Mouse (Mus musculus): ENCODE results near the gene Tle6. TPM values are rescaled to one million over a fixed set of nuclear protein-coding genes. Genes with fewer than 3 reads are reported as not detected.
"Not testable (repeated sequence)": the region's sequence is repeated elsewhere in the genome, so short reads cannot be mapped to it uniquely, and the experiment has no call there.

The Tle6 gene
- total RNA-seq (2017) = 1.9 TPM in 1 of 2 replicates, not detected in the other

DNA sequence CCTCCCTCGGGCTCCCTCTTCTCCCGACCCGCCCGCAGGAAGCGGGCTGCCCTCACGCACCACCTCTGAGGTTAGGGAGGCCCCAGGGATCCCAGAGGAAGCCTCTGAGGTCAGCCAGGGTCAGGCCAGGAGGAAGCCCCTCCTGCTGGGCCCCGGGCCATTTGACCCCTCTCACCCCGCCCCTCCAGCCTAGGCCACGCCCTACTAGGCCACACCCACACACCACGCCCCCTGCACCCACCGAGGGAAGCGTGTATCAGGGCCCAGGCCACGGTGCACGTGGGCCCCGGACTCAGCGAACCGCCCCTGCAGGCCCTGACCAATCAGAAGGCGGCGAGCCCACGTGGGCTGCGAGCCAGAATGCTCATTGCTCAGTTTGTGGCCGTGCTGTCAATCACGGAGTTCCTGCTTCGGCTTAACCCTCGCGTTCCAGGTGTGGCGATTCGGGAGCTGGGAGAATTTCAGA lies at the start of gene Tle6:
Gene Tle6 (minus strand): TSS at position 336 of the 466 bp plus-strand sequence.
- peak; percentile 65 for ATAC-seq (ENCODE audit: extremely low read depth, insufficient number of reproducible peaks, low FRiP score, poor library complexity, severe bottlenecking)

DNA sequence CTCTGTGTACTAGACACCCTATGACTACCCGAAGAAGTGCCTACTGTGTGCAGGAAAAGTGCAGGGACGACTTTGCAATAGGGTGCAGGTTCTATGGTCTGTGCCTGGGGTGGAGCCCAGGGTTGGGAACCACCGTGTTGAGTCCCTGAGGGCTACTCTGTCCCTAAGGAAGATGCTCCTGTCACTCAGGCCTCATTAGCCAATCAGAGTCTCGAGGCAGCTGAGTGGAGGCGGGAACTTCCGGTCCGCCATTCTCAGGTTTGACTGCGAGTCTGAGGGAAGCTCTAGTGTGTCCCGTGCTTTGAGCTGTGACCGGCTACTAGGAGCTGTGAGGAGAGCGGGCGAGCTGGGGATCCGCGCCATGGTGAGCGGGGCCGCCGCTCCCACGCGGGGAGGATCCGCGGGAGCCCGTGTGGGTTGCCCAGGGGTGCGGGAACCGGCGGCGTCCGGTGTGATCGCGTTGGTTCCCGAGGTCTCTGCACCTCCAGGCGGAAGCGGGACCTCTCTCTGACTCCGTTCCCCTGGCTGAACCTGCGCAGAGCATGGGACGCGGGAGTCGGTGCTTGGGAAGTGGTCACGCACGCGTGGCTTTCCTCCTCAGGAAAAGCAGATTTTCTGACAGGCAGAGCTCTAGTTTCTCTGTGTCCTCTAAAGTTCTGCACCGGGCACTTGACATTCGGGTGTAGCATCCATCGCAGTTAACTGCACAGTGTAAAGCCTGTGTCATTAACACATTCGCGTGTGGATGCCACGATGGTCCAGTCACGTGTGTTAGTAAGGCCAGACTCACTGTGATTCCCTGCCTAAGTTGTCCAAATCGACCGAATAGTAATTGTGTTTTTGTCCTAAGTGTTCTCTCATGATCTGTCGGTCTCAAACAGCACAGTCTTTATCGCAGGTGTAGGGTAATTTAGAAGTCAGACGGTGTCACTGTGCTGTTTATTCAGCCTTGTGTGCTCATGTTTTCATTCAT lies 48.2 kb upstream of the Tle6 start, which contains the start of gene Gm10778:
Gene Gm10778 (plus strand): TSS at position 257 of the 973 bp plus-strand sequence.
- peak; percentile 96 for ATAC-seq (ENCODE audit: extremely low read depth, insufficient number of reproducible peaks, low FRiP score, poor library complexity, severe bottlenecking)

DNA sequence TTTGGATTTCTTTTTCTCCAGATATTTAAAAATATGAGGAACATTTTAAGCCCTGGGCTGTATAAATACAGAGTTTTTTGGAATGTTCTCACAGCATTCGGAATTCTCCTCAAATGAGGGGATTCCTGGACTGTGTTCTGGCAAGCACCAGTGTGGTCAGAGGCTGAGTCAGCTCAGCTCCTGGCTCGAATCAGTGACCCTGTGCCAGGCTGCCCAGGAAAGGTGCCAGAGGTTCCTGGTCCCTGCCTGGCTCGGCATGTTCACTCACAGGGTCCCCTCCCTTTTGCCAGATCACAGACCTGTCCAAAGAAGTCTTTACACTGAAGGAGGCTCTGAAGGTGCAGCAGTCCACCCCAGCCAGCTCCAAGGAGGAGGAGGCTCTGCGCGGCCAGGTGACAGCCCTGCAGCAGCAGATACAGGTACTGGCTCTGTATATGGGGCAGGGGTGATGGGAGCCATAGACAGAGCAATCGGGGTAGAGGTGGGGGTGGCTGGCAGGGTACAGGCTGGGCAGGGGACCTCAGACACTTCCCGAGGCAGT lies 45.2 kb upstream of the Tle6 start:
- no peak for ATAC-seq (ENCODE audit: extremely low read depth, insufficient number of reproducible peaks, low FRiP score, poor library complexity, severe bottlenecking)

DNA sequence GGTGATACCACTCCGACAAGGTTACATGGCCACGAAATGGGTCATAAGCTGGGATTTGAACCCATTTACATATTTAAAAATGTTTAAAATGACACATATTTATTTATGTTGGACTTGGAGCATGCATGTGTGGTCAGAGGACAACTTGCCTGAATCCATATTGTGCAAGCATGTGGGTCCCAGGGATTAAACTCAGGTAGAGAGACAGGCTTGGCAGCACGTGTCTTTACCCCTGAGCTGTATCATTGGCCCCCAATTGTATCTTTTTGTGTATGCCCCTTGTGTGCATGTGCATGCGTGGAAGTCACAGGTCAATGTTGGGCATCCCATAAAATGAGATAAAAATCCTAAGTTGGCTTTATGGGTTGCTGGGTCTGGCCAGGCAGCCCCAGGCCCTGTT lies 44.5 kb upstream of the Tle6 start:
- no peak for ATAC-seq (ENCODE audit: extremely low read depth, insufficient number of reproducible peaks, low FRiP score, poor library complexity, severe bottlenecking)

DNA sequence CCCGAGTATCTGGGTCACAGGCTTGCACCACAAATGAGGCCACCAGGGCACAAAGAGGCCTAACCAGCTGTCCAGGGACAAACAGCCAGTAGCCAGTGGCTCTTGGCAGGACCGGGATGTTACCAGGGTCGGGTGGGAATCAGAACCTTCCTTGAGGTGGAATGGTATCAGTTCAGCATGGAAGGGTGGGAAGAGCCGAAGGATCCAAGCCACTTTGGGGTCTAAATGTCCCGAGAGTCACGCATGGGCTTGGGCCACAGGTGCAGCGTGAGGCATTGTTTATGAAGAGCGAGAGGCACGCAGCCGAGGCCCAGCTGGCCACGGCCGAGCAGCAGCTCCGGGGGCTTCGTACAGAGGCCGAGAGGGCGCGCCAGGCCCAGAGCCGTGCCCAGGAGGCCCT lies 43.8 kb upstream of the Tle6 start:
- ATAC-seq (ENCODE audit: extremely low read depth, insufficient number of reproducible peaks, low FRiP score, poor library complexity, severe bottlenecking) = no peak

DNA sequence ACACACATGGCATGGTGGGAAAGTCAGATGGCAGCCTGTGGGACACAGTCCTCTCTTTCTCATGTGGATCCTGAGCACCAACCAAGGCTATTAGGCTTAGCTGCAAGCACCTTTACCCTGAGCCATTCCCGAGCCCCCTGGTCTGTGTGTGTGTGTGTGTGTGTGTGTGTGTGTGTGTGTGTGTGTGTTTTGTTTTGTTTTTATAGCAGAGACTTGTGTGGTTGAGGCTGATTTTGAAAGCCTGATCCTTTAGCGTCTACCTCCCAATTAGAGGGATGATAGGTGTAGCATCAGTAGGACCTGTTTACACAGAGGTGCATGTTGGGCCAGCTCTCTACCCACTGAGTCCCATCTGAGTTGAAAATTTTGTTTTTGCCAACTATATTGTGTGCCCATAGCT lies 43.3 kb upstream of the Tle6 start:
- no peak for ATAC-seq (ENCODE audit: extremely low read depth, insufficient number of reproducible peaks, low FRiP score, poor library complexity, severe bottlenecking)

DNA sequence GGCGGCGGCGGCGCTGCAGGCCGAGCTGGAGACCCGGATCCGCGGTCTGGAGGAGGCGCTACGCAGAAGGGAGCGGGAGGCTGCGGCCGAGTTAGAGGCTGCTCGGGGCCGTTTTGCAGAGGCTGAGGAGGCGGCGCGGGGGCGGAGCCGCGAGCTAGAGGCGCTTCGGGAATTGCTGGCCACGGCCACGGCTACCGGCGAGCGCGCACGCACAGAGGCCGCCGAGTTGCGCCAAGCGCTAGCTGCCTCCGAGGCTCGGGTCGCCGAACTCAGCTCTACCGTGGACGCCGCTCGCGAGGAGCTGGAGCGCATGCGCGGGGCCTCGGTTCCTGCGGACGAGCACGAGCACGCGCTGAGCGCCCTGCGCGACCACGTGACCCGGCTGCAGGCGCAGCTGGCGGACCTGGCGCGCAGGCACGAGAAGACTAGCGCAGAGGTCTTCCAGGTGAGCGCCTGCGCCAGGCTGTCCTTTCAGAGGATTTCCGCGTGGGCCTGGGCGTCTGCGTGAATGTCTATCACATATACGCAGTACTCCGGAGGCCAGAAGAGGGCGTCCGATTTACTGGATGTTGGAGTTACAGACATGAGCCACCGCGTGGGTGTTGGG lies 42.7 kb upstream of the Tle6 start:
- ATAC-seq (ENCODE audit: extremely low read depth, insufficient number of reproducible peaks, low FRiP score, poor library complexity, severe bottlenecking) = peak; percentile 77

DNA sequence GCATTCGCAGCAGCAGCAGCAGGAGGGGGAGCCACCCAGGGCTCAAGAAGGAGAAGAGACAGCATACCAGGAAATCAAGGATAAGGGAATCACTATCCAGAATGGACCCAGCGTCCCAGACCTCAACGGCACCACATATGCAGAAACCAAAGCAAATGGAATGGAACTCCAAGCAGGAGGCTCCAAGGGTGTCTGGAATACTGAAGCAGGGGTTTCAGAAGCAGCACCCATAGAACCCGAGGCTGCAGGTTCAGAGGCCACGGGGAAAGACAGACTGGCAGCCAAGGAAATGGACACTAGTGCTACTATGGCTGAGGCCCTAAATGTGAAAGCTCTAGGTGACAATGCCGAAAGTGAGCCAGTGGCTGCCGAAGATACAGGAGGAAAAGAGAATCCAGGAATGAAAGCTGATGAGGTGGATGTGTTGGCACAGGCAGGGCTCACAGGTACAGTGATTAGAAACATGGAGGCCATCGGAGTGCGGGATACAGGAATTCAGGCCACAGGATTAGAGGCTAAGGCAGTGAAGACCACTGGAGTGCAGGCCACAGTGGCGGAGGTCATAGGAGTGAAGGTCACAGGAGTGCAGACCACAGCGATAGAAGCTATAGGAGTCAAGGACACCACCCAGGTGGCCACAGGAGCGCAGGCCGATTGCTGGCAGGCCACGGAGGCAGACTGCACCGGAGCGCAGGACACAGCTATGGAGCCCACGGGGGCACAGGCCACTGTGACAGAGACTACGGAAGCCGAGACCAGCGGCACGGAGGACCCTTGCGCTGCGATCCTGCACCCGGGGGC lies 42.0 kb upstream of the Tle6 start:
- ATAC-seq (ENCODE audit: extremely low read depth, insufficient number of reproducible peaks, low FRiP score, poor library complexity, severe bottlenecking) = 0 out of 2 replicates have a peak, but pooled peaks have one; percentile 2

DNA sequence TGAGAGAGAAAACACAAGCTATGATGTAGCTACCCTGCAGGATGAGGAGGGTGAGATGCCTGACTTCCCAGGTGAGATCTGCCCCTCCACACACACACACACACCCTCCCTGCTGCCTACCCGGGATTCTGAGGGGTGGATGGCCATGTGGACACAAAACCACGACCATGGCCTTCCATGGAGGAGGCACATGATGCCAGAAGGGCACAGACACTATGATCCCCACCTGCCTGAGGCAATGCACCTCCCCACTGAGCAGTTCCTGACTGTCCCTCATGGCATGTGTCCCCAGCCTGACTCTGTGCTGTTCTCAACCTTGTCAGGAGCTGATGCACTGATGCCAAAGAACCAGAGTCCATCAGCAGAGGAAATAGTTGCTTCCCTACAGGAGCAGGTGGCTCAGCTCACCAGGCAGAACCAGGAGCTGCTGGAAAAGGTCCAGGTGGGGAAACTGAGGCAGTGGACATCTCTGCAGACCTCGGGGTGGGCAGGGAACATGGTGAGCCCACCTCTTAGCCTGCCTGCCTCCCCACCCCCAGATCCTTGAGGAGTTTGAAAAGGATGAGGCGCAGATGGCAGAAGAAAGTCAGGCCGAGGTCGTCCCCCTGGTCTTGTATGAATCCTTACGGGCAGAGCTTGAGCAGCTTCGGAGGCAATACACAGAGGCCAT lies 41.2 kb upstream of the Tle6 start:
- no peak for ATAC-seq (ENCODE audit: extremely low read depth, insufficient number of reproducible peaks, low FRiP score, poor library complexity, severe bottlenecking)

DNA sequence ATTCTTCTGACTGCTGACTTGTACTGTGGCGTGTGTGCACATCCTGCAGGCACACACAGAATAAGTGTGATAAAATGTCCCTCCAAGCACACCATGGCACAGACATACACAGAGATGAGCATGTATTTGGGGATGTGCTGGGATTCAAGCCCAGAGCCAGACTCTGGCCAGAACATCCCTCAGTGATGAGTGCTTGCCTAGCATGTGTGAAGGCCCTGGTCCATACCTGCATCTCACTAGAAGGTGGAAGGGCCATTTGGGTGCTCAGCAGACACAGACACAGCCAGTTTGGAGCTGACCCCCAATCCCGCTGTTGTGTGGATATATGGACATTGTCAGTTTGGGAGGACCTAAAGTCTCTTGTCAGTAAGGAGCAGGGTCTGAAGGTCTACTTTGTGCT lies 40.7 kb upstream of the Tle6 start:
- no peak for ATAC-seq (ENCODE audit: extremely low read depth, insufficient number of reproducible peaks, low FRiP score, poor library complexity, severe bottlenecking)

DNA sequence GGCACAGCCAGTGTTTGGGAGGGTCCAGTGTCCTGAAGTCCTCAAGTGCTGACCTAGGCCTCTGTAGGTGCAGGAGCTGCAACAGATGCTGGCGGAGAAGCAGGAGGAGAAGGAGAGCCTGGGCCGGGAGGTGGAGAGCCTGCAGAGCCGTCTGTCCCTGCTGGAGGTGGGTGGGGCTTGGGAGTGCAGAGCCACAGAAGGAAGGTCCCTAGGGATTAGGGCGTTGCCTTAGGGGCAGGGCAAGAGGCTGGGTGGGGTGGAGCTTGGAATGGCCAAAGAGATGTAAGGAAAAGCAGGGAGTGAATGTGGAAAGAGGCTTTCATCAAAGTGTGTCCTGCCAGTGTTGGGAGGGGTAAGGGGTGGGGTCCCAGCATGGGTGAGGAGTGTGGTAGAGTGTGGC lies 40.0 kb upstream of the Tle6 start:
- not testable (repeated sequence) for ATAC-seq (ENCODE audit: extremely low read depth, insufficient number of reproducible peaks, low FRiP score, poor library complexity, severe bottlenecking)

DNA sequence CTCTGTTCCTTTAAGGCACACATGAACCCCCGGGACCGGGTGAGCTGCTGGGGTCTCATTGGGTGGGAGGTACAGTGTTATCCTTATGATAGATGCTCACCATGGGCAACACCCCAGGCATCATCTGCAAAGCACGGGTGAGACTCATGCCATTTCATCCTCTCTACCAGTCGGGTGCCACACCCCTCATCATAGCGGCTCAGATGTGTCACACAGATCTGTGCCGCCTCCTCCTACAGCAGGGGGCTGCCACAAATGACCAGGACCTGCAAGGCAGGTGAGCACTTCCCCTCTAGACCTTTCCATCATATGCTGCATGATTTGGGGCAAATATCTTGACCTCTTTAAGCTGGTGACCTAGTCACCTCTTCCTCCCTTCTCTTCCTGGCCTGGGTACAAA lies 37.2 kb upstream of the Tle6 start:
- ATAC-seq (ENCODE audit: extremely low read depth, insufficient number of reproducible peaks, low FRiP score, poor library complexity, severe bottlenecking) = no peak

DNA sequence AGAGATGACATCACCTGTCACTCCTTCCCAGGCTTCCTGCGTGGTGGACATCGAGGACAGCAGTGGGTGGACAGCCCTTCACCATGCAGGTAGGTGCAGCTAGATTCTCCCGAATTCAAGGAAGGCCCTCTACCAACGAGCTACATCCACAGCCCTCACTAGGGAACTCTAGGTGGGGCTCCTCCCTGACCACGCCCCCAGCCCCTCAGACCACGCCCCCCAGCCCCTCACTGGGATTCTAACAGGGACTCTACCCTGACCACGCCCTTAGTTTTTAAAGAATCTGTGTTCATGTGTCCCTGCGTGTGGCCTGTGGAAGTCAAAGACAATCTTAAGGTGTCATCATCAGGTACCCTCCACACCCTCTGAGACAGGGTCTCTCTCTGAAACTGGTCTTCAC lies 35.5 kb upstream of the Tle6 start:
- no peak for ATAC-seq (ENCODE audit: extremely low read depth, insufficient number of reproducible peaks, low FRiP score, poor library complexity, severe bottlenecking)

DNA sequence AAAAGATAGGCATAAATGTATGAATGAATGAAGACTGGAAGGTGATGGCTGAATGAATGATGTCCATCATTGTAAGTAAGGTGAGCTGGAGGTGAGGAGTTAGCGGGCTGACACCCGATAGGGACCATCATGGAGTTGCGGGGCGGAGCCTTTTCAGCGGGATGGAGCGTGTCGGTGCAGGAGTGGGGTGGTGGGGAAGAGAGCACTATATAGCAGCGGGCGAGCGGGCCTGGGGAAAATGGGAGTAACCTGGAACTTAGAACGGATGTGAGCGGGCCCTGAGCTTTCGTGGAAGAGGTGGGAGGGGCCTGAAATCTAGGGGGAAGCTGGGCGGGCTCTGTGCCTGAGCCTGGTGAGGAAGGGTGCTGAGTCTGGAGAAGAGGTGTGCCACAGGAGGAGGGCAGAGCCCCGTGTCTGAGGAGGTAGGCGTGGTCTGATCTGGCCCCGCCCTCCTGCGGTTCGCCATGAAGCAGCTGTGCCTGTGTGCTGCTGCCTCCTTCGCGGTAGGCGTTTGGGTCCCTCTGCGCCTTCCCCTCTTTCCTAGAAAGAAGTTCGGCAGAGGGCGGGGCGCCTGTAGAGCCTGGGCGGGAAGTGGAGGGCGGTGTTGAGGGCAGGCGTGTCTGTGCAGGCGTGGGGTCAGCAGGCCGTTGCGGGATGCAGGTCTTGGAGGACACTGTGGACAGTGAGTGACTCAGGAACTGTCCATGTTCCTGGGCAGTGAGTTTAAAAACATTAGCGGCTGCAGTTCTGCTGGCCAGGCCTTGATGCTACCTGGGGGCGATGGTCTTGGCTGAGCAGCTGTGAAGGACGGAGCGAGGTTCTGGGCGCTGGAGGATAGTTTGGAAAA lies 32.6 kb upstream of the Tle6 start:
- peak; percentile 80 for ATAC-seq (ENCODE audit: extremely low read depth, insufficient number of reproducible peaks, low FRiP score, poor library complexity, severe bottlenecking)

DNA sequence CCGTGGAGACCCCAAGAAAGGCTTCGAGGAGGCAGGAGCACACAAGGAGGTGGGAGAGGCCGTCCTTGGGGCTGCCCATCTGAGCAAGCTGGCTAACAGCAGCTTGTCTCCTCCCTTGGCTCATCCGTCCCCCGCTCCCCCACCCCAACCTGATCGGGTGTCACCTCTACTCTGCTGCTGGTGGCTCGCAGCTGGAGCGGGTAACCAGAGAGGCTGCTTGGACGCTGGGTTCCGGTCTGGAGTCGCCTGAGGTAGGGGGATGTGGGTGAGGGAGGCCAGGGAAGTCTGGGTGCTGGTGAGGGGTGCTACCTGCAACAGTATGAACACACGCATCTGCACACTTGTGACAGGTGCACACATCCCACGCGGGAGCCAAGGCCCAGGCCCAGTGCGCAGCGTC lies 27.5 kb upstream of the Tle6 start, which contains the start of gene Ankrd24:
Gene Ankrd24 (plus strand): TSS at position 151 of the 400 bp plus-strand sequence.
- ATAC-seq (ENCODE audit: extremely low read depth, insufficient number of reproducible peaks, low FRiP score, poor library complexity, severe bottlenecking) = no peak

DNA sequence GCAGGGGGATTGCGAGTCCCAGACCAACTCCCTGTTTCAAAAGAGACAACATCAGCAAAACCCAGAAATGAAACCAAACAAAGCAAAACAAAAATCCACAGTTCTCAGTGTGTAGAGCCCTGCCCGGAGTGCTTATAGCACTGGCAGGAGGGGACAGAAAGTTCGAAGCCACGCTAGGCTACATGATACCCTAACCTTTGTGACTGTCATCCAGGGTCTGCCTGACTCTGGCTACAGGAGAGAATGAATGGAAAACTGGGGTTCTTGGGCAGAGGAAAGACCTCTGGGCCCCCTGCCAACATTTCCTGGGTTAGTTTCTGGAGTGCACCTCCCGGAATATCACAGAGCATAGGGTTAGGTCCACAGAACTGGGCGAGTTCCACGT lies 27.0 kb upstream of the Tle6 start:
- no peak for ATAC-seq (ENCODE audit: extremely low read depth, insufficient number of reproducible peaks, low FRiP score, poor library complexity, severe bottlenecking)

DNA sequence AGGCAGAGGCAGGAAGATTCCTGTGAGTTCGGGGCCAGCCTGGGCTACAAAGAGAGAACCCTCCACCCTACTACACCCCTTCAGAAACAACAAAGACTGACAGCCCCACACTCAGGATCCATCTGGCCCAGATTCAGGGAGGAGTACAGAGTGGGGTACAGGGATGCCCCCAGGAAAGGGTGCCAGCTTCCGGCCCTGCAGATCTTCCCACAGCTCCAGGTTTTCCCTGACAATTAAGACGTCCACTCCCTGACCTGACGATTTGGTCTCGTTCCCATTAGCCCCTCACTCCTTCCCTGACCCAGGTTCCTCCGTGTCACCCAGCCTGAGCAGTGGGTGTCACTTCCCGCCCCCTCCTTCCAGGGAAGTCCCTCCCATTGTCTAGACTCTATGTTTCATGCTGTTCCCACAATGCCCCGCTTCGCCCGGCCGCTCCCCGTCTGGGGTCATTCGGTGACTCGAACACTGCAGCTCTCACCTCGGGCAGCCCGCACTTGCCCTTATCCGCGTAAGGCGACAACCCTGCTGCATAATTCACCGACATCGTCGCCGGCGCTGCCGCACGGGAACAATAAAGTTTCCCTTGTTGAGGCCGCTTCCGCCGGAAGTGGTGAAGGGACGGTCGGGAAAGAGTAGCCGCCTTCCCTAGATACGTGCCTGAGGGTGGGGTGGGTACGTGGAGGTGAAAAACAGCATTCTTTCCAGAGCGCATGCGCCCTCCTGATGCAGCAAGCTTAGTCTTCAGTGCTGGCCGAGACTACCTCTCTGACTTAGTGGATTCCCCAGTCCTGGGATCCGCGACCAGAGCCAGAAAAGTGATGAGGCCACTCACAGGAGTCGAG lies 26.3 kb upstream of the Tle6 start, which contains the start of gene Sirt6:
Gene Sirt6 (minus strand): TSS at position 804 of the 842 bp plus-strand sequence.
- ATAC-seq (ENCODE audit: extremely low read depth, insufficient number of reproducible peaks, low FRiP score, poor library complexity, severe bottlenecking) = peak; percentile 77

Data from neutrophil, adult 5-6 weeks (primary cell).